Mouse (Mus musculus): ENCODE results near the gene Gm4846.
"Not testable (repeated sequence)": the region's sequence is repeated elsewhere in the genome, so short reads cannot be mapped to it uniquely, and the experiment has no call there.

GRCm38 (mm10) chr1:166524709-166525108, 27.3 kb upstream of the Gm4846 start:
- TF ChIP-seq CTCF (conservative IDR thresholded peaks at IDR 0.05; ENCODE audit: insufficient read depth, insufficient read length, low read depth, low read length); POLR2A (IDR thresholded peaks at IDR 0.05; ENCODE audit: low read depth, low read length): not testable (repeated sequence)

Data from kidney, adult 2 months (tissue).